Mouse (Mus musculus) MEL (cell line): ENCODE results near the gene Hdac4.

Source experiments
- CHD2 ChIP-seq: IDR thresholded peaks from 2 replicates; pipeline ENCODE4 v1.6.1; 2011; ENCODE audit warnings: low read length, improper control_type of control experiment
- CTCF ChIP-seq, 3 experiments: IDR thresholded peaks in 2 of 3; conservative IDR thresholded peaks in 1 of 3; 2 replicates each; pipeline ENCODE4 v1.5.1; 2011 to 2012; ENCODE audit warnings: low read length in 3 of 3, low read depth in 2 of 3, mild to moderate bottlenecking in 2 of 3, improper control_type of control experiment in 1 of 3, inconsistent platforms in 1 of 3, mixed read lengths in 1 of 3, moderate library complexity in 1 of 3; ENCODE audit not compliant: control insufficient read depth in 1 of 3, insufficient read depth in 1 of 3, poor library complexity in 1 of 3, severe bottlenecking in 1 of 3
- E2F4 ChIP-seq: IDR thresholded peaks from 2 replicates; pipeline ENCODE4 v1.6.1; 2011; ENCODE audit warnings: low read depth, low read length, improper control_type of control experiment, borderline replicate concordance
- EP300 ChIP-seq, 2 experiments: IDR thresholded peaks; 2 replicates each; pipeline ENCODE4 v1.6.1; 2011; ENCODE audit warnings: improper control_type of control experiment in 2 of 2, low read length in 2 of 2, low read depth in 1 of 2, mild to moderate bottlenecking in 1 of 2
- ETS1 ChIP-seq: IDR thresholded peaks from 2 replicates; pipeline ENCODE4 v1.6.1; 2012; ENCODE audit warnings: low read depth, mild to moderate bottlenecking, inconsistent platforms, low read length, improper control_type of control experiment, moderate library complexity
- JUND ChIP-seq: IDR thresholded peaks from 2 replicates; pipeline ENCODE4 v1.6.1; 2011; ENCODE audit warnings: low read depth, mild to moderate bottlenecking, improper control_type of control experiment, low read length
- MAFK ChIP-seq: IDR thresholded peaks from 2 replicates; pipeline ENCODE4 v1.6.1; 2011; ENCODE audit warnings: low read depth, mild to moderate bottlenecking, low read length, improper control_type of control experiment, borderline replicate concordance
- MAZ ChIP-seq: IDR thresholded peaks from 2 replicates; pipeline ENCODE4 v1.6.1; 2012; ENCODE audit warnings: low read depth, mild to moderate bottlenecking, inconsistent platforms, low read length, improper control_type of control experiment
- POLR2A ChIP-seq, 2 experiments: IDR thresholded peaks; 2 replicates each; pipeline ENCODE4 v1.6.1; 2011 to 2012; ENCODE audit warnings: low read length in 2 of 2, mild to moderate bottlenecking in 2 of 2, control low read depth in 1 of 2, improper control_type of control experiment in 1 of 2, low read depth in 1 of 2, moderate library complexity in 1 of 2; ENCODE audit not compliant: control insufficient read depth in 1 of 2, insufficient read depth in 1 of 2, poor library complexity in 1 of 2
- POLR2AphosphoS2 ChIP-seq: IDR thresholded peaks from 2 replicates; pipeline ENCODE4 v1.6.1; 2011; ENCODE audit warnings: low read length, improper control_type of control experiment
- RCOR1 ChIP-seq: IDR thresholded peaks from 2 replicates; pipeline ENCODE4 v1.6.1; 2012; ENCODE audit warnings: low read depth, mild to moderate bottlenecking, inconsistent platforms, low read length, improper control_type of control experiment
- TBP ChIP-seq: IDR thresholded peaks from 2 replicates; pipeline ENCODE4 v1.8.0; 2011; ENCODE audit warnings: low read depth, low read length, improper control_type of control experiment
- USF1 ChIP-seq: IDR thresholded peaks from 2 replicates; pipeline ENCODE4 v1.6.1; 2014; ENCODE audit warnings: low read depth, mild to moderate bottlenecking, inconsistent platforms, low read length, improper control_type of control experiment, moderate library complexity
- ZKSCAN1 ChIP-seq: IDR thresholded peaks from 2 replicates; pipeline ENCODE4 v1.6.1; 2012; ENCODE audit warnings: low read depth, mild to moderate bottlenecking, inconsistent platforms, low read length, improper control_type of control experiment, moderate library complexity

GRCm38 (mm10) chr1:92113243-92114009, 82.1 kb downstream of the Hdac4 start:
- TF ChIP-seq CTCF (IDR thresholded peaks at IDR 0.05 in 2 of 3, conservative IDR thresholded peaks at IDR 0.05 in 1 of 3; ENCODE audit: control insufficient read depth in 1 of 3, insufficient read depth in 1 of 3, low read depth in 2 of 3, low read length in 3 of 3, poor library complexity in 1 of 3, severe bottlenecking in 1 of 3) (no peak), USF1 (no peak), POLR2AphosphoS2 (no peak), E2F4 (no peak), TBP (no peak), POLR2A (IDR thresholded peaks at IDR 0.05; ENCODE audit: control insufficient read depth in 1 of 2, insufficient read depth in 1 of 2, low read depth in 1 of 2, low read length in 2 of 2, poor library complexity in 1 of 2) (no peak), MAFK (no peak), ETS1 (no peak), JUND (no peak), RCOR1 (no peak), MAZ (no peak), EP300 (IDR thresholded peaks at IDR 0.05; ENCODE audit: low read depth in 1 of 2, low read length in 2 of 2) (no peak), ZKSCAN1 (no peak), CHD2 (no peak)
